8 mouse cellular contexts compared by ENCODE assay signal in the genomic region with DNA sequence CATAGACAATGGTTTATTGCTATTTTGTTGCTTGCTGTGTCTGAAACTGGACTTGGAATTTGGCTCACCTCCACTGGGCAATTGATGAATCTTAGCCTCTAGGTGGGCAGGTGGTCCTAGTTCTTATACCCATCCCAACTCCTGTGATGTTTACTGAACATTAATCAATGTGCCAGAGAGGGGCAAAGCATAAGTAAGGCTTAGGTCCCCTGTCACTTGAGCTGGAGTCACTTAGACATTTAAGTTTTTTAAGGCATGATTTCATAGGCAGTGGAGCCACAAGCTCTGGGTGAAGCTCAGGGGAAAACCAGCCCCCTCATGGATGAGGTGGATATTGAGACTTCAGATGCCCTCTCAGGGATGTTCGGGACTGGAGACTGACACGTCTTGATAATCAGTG. TPM values are rescaled to one million over a fixed set of nuclear protein-coding genes. Genes with fewer than 3 reads are reported as not detected.
DNase-seq lines count a peak whose midpoint lies in the region; ATAC-seq and TF ChIP-seq lines count a peak whose summit lies in the region.

A gene (plus strand): TSS at position 301 of the 400 bp plus-strand sequence.

- peaks cover 22% of the 10 kb centered on the region for H3K4me1 ChIP-seq in kidney, embryonic 15.5 days
- H3K4me1 ChIP-seq in intestine, postnatal 0 days (replicated peaks; ENCODE audit: control insufficient read depth, insufficient read depth, low read length): no peaks in the 10 kb centered on the region; the same call in none of the 2 replicates
- H3K4me1 ChIP-seq in midbrain, embryonic 11.5 days (ENCODE audit: control insufficient read depth, insufficient read depth, low read length): peaks cover 7% of the 10 kb centered on the region

- H3K4me3 ChIP-seq in kidney, embryonic 15.5 days (replicated peaks): peak within 1 kb of the TSS; percentile 97
- peak within 1 kb of the TSS; percentile 83 for H3K4me3 ChIP-seq in intestine, postnatal 0 days (ENCODE audit: low read depth, low read length)
- peak within 1 kb of the TSS; percentile 84 for H3K4me3 ChIP-seq in midbrain, embryonic 11.5 days (ENCODE audit: low read depth, low read length)

- no peaks in the 10 kb centered on the region for H3K9me3 ChIP-seq in kidney, embryonic 15.5 days (replicated peaks)
- no peaks in the 10 kb centered on the region for H3K9me3 ChIP-seq in intestine, postnatal 0 days (ENCODE audit: control insufficient read depth)
- no peaks in the 10 kb centered on the region for H3K9me3 ChIP-seq in midbrain, embryonic 11.5 days (ENCODE audit: control insufficient read depth, low read length)

- no peak for DNase-seq in kidney, postnatal 25 days
- DNase-seq in adrenal gland, postnatal 25 days: no peak
- DNase-seq in gastrocnemius, postnatal 4 days (ENCODE audit: low spot score in 2 of 2): no peak
- no peak for DNase-seq in midbrain, embryonic 11.5 days (ENCODE audit: low spot score, missing footprints)
- DNase-seq in spleen, adult 12 weeks (ENCODE audit: low spot score): no peak
- DNase-seq in cerebellum, adult 11-12 months: no peak

- H3K4me2 ChIP-seq in kidney, embryonic 15.5 days: peak within 1 kb of the TSS; percentile 87
- peak within 1 kb of the TSS; percentile 95 for H3K4me2 ChIP-seq in intestine, postnatal 0 days (replicated peaks; ENCODE audit: low read depth)
- peak within 1 kb of the TSS; percentile 98 for H3K4me2 ChIP-seq in midbrain, embryonic 11.5 days

- H3K27ac ChIP-seq in kidney, embryonic 15.5 days: peak within 1 kb of the TSS; percentile 93
- H3K27ac ChIP-seq in intestine, postnatal 0 days (ENCODE audit: low read depth, low read length): peak within 1 kb of the TSS; percentile 66
- peak within 1 kb of the TSS; percentile 28; the same call in 1 of the 2 replicates for H3K27ac ChIP-seq in midbrain, embryonic 11.5 days (ENCODE audit: low read depth, low read length)

- H3K36me3 ChIP-seq in kidney, embryonic 15.5 days: peaks cover 79% of the 10 kb centered on the region
- peaks cover 72% of the 10 kb centered on the region for H3K36me3 ChIP-seq in intestine, postnatal 0 days (ENCODE audit: control insufficient read depth, insufficient read depth)
- peaks cover 5% of the 10 kb centered on the region; the same call in 1 of the 2 replicates for H3K36me3 ChIP-seq in midbrain, embryonic 11.5 days (ENCODE audit: control insufficient read depth, insufficient read depth, low read length)

- 0 out of 2 replicates have a peak, but pooled peaks have one; percentile 3 for TF ChIP-seq CTCF in intestine, postnatal 0 days (IDR thresholded peaks at IDR 0.05; ENCODE audit: low read depth)

- no peak for ATAC-seq in kidney, embryonic 15.5 days (replicated peaks; ENCODE audit: low FRiP score)
- ATAC-seq in intestine, postnatal 0 days: no peak
- no peak; the same call in 1 of the 2 replicates for ATAC-seq in midbrain, embryonic 11.5 days (ENCODE audit: low FRiP score)

- H3K27me3 ChIP-seq in kidney, embryonic 15.5 days: no peaks in the 10 kb centered on the region
- no peaks in the 10 kb centered on the region for H3K27me3 ChIP-seq in intestine, postnatal 0 days (replicated peaks; ENCODE audit: control insufficient read depth, insufficient read depth, low read length)
- no peaks in the 10 kb centered on the region for H3K27me3 ChIP-seq in midbrain, embryonic 11.5 days (ENCODE audit: control insufficient read depth, insufficient read depth, low read length)

- H3K9ac ChIP-seq in kidney, embryonic 15.5 days: peak within 1 kb of the TSS; percentile 96
- peak within 1 kb of the TSS; percentile 83 for H3K9ac ChIP-seq in intestine, postnatal 0 days (ENCODE audit: low read depth, low read length)
- H3K9ac ChIP-seq in midbrain, embryonic 11.5 days (ENCODE audit: low read length): peak within 1 kb of the TSS; percentile 83

- 0% methylated on average over 2 of the region's 2 CpGs for WGBS in kidney, embryonic 15.5 days
- WGBS in intestine, postnatal 0 days: 0% methylated on average over 2 of the region's 2 CpGs
- WGBS in midbrain, embryonic 11.5 days: 7% methylated on average over 2 of the region's 2 CpGs

RNA-seq across cellular contexts. Expression of the gene that starts here (rescaled TPM):
- 151 and 155 TPM in 2 replicates for polyA plus RNA-seq in kidney, embryonic 15.5 days (2015; fragmentation: Nextera tagmentation; extraction: Ambion mirVana)
- total RNA-seq in adrenal gland, postnatal 25 days (2021): 63.9 and 76.9 TPM in 2 replicates
- total RNA-seq in gastrocnemius, postnatal 4 days (2021): 10 to 100 TPM; 51.5 to 57.6 TPM
- polyA plus RNA-seq in intestine, postnatal 0 days (2015; fragmentation: Nextera tagmentation; extraction: Ambion mirVana): 77.7 and 79.5 TPM in 2 replicates
- 120 and 132 TPM in 2 replicates for polyA plus RNA-seq in midbrain, embryonic 11.5 days (2014; fragmentation: Nextera tagmentation; extraction: Ambion mirVana)

Comparison
In these comparisons a context has a peak if more than half of its experiments do, and no peak if none do; other contexts are left out.
1. H3K27ac ChIP-seq: peak in every context shown above with its lines; median percentile 93 in kidney, embryonic 15.5 days; 66 in intestine, postnatal 0 days; 28 in midbrain, embryonic 11.5 days.